Mouse (Mus musculus): ENCODE results near the gene Foxn3. TPM values are rescaled to one million over a fixed set of nuclear protein-coding genes. Genes with fewer than 3 reads are reported as not detected.

Foxn3 gene
- polyA plus RNA-seq, 1 experiment from 2014 or later = 87.3 TPM

DNA sequence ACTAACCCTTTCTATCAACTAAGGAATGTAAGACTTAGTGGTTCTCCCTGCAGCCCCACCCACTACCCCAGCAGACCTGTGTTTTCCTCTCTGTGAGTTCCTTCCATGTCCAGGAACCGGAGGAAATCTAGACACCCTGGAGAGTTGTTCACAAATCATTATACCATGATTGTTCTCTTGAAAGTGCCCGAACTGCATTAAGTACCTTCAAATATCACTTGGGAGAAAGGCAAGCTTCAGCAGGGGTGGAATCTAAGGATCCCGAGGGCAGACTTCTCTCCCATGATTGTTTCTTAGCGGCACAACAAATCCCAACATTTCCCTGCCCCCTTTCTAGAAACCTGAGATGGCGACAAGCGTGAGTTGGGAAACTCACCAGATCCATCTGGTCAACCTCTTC is 247.5 kb downstream of the Foxn3 start:
- Histone ChIP-seq H3K4me3 (ENCODE audit: low read depth, low read length) (no peak overlapping the region), H3K4me2 (ENCODE audit: low read depth, low read length, severe bottlenecking) (no peak overlapping the region), H3K27me3 (ENCODE audit: control insufficient read depth, insufficient read depth, low read length) (no peaks in the 10 kb centered on the region), H3K9ac (ENCODE audit: low read length) (no peak overlapping the region), H3K27ac (ENCODE audit: low read depth, low read length) (no peak overlapping the region), H3K36me3 (ENCODE audit: control insufficient read depth, insufficient read depth, low read length) (peaks cover 3% of the 10 kb centered on the region; the same call in 1 of the 2 replicates), H3K4me1 (replicated peaks; ENCODE audit: control insufficient read depth, insufficient read depth, low read length) (0 out of 2 replicates have a peak, but pooled peaks cover 2% of the 10 kb centered on the region), H3K9me3 (ENCODE audit: control insufficient read depth, low read length) (no peaks in the 10 kb centered on the region; the same call in 1 of the 2 replicates)
- WGBS = 95% methylated on average over 6 of the region's 6 CpGs
- ATAC-seq (replicated peaks; ENCODE audit: low FRiP score) (no peak), DNase-seq (ENCODE audit: low spot score) (no peak)

DNA sequence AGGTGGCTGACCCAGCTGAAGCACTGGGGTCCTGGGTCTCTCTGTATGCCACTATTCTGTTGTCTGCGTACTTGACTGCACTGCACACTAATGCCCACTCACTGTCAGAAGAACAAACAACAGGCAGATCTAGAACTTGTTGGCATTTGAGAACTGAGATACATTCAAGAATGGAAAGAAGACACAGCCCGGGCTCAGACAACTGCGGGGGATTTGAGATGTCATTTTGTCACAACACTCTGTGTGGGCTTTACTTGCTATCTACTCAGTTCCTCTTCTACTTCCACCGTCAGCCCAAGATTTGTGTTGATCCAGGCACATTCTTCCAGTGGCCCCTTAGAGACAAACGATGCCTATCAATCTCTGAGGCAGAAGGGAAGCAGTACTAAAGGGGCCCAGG is 248.6 kb downstream of the Foxn3 start:
- no peak for ATAC-seq (replicated peaks; ENCODE audit: low FRiP score)
- Histone ChIP-seq H3K27ac (ENCODE audit: low read depth, low read length) (no peak overlapping the region), H3K27me3 (ENCODE audit: control insufficient read depth, insufficient read depth, low read length) (no peaks in the 10 kb centered on the region)

DNA sequence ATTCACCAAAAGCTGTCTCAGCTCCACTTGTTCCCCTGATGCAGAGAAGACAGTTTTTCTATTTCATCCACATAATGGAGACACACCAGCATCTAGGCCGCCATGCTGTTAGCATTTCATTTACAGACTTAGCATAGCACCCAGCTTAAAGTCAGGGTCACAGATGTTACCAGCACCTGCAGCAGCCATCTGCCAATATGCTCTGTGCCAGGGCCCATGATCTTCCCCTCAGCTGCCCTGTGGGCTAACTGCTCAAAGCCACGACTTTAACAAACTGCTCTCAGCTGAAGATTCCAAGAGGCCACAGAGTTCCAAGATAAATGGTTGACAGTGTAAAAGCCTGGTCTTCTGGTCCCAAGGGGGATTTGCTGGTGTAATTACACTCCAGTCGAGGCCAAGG is 252.1 kb downstream of the Foxn3 start:
- no peak overlapping the region for H3K9ac ChIP-seq (ENCODE audit: low read length)
- no peak overlapping the region for H3K4me2 ChIP-seq (ENCODE audit: low read depth, low read length, severe bottlenecking)
- no peak overlapping the region for H3K4me3 ChIP-seq (ENCODE audit: low read depth, low read length)
- no peaks in the 10 kb centered on the region for H3K36me3 ChIP-seq (ENCODE audit: control insufficient read depth, insufficient read depth, low read length)
- peaks cover 3% of the 10 kb centered on the region for H3K4me1 ChIP-seq (replicated peaks; ENCODE audit: control insufficient read depth, insufficient read depth, low read length)
- 65% methylated on average over 3 of the region's 3 CpGs for WGBS
- no peaks in the 10 kb centered on the region for H3K27me3 ChIP-seq (ENCODE audit: control insufficient read depth, insufficient read depth, low read length)
- no peak overlapping the region for H3K27ac ChIP-seq (ENCODE audit: low read depth, low read length)
- no peaks in the 10 kb centered on the region; the same call in 1 of the 2 replicates for H3K9me3 ChIP-seq (ENCODE audit: control insufficient read depth, low read length)
- no peak for DNase-seq (ENCODE audit: low spot score)
- no peak for ATAC-seq (replicated peaks; ENCODE audit: low FRiP score)

More for the DNA sequence above, 248.6 kb downstream of the Foxn3 start:
- DNase-seq (ENCODE audit: low spot score) = no peak
- Histone ChIP-seq H3K9me3 (ENCODE audit: control insufficient read depth, low read length) (no peaks in the 10 kb centered on the region; the same call in 1 of the 2 replicates), H3K4me2 (ENCODE audit: low read depth, low read length, severe bottlenecking) (no peak overlapping the region), H3K4me3 (ENCODE audit: low read depth, low read length) (no peak overlapping the region), H3K4me1 (replicated peaks; ENCODE audit: control insufficient read depth, insufficient read depth, low read length) (no peaks in the 10 kb centered on the region), H3K9ac (ENCODE audit: low read length) (no peak overlapping the region), H3K36me3 (ENCODE audit: control insufficient read depth, insufficient read depth, low read length) (peaks cover 3% of the 10 kb centered on the region; the same call in 1 of the 2 replicates)
- 92% methylated on average over 5 of the region's 5 CpGs for WGBS

DNA sequence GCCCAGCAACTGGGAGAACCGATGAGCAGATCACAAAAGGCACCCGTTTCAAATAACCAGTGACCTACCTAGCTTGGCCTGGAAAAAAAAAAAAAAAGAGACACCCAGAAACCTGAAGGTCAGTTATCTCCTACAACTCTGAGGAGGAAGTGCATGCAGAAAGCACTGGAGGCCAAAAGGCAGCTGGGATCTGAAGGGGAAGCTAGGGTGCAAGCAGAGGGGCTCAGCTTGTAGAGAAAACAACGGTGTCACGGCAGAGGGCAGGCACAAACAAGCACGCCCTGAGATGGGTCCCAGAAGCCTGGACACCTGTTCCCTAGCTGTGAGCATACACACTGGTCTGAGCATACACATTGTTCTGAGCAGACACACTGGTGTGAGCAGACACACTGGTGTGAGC is 253.4 kb downstream of the Foxn3 start:
- no peaks in the 10 kb centered on the region for H3K9me3 ChIP-seq (ENCODE audit: control insufficient read depth, low read length)
- H3K27me3 ChIP-seq (ENCODE audit: control insufficient read depth, insufficient read depth, low read length) = no peaks in the 10 kb centered on the region
- DNase-seq (ENCODE audit: low spot score) (no peak), ATAC-seq (replicated peaks; ENCODE audit: low FRiP score) (no peak)
- no peaks in the 10 kb centered on the region for H3K36me3 ChIP-seq (ENCODE audit: control insufficient read depth, insufficient read depth, low read length)
- peaks cover 7% of the 10 kb centered on the region for H3K4me1 ChIP-seq (replicated peaks; ENCODE audit: control insufficient read depth, insufficient read depth, low read length)
- no peak overlapping the region for H3K27ac ChIP-seq (ENCODE audit: low read depth, low read length)
- no peak overlapping the region for H3K4me2 ChIP-seq (ENCODE audit: low read depth, low read length, severe bottlenecking)
- H3K9ac ChIP-seq (ENCODE audit: low read length) = no peak overlapping the region
- 82% methylated on average over 5 of the region's 5 CpGs for WGBS
- no peak overlapping the region for H3K4me3 ChIP-seq (ENCODE audit: low read depth, low read length)

DNA sequence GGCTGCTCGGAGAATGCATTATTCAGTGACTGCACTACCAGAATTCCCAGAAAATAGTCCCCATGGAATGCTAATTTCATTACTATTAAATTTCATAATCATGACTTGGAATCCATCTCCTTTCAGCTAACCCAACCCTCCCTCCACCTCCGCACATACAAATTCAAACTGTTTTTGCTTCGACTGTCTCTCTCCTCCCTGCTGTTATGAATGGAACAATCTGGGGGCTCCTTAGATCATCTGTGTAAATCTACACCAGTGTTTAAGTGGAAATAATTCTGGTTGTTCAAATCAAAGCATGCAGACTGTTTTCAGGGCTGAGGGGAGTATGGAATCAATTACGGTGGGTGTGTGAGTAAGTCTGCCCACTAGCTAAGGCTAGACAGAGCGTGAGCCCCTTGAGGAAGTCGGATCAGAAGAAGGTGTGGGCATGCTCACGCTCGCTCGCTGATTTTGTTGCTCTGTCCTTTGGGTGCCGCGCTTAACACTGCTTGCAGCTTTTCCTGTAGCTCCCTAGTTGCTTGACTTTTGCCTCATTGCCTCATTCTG is 254.8 kb downstream of the Foxn3 start:
- no peak overlapping the region for H3K9ac ChIP-seq (ENCODE audit: low read length)
- no peak overlapping the region for H3K4me2 ChIP-seq (ENCODE audit: low read depth, low read length, severe bottlenecking)
- ATAC-seq (replicated peaks; ENCODE audit: low FRiP score) (no peak), DNase-seq (ENCODE audit: low spot score) (no peak)
- no peak overlapping the region for H3K27ac ChIP-seq (ENCODE audit: low read depth, low read length)
- H3K4me3 ChIP-seq (ENCODE audit: low read depth, low read length) = no peak overlapping the region
- WGBS = 76% methylated on average over 11 of the region's 11 CpGs
- H3K9me3 ChIP-seq (ENCODE audit: control insufficient read depth, low read length) = no peaks in the 10 kb centered on the region
- no peaks in the 10 kb centered on the region for H3K36me3 ChIP-seq (ENCODE audit: control insufficient read depth, insufficient read depth, low read length)
- H3K4me1 ChIP-seq (replicated peaks; ENCODE audit: control insufficient read depth, insufficient read depth, low read length) = peaks cover 7% of the 10 kb centered on the region
- H3K27me3 ChIP-seq (ENCODE audit: control insufficient read depth, insufficient read depth, low read length) = no peaks in the 10 kb centered on the region

DNA sequence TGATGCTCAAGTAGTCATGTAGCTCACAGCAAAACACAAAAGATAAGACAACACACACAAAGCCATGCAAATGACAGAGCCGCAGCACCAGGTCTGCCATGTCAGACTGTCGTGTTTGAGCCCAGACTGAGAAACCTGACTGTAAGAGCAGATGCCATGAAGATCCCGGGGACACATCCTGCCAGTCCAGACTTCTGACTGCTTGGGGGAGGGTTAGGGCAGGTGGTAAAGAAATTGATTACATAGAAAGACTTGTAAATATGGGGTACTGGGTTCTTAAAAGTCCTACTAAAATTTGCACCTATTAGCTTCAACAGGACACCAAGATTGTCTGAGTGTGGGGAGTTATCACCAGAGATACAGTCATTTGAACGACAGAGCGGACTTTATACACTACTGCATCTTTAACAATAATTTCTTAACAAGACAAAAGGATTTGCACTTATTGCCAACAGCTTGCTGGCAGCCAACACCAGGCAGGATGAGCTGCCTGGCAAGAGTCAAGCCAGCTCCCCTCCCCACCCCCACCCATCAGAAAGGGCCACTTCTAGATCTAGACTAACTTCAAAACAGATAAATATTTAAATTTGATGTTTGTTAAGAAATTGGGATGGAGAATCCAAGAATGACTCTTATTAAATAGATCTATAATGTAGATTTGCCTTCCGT is 256.7 kb downstream of the Foxn3 start:
- no peaks in the 10 kb centered on the region for H3K9me3 ChIP-seq (ENCODE audit: control insufficient read depth, low read length)
- no peak overlapping the region for H3K4me2 ChIP-seq (ENCODE audit: low read depth, low read length, severe bottlenecking)
- DNase-seq (ENCODE audit: low spot score) = no peak
- no peak overlapping the region; the same call in 1 of the 2 replicates for H3K9ac ChIP-seq (ENCODE audit: low read length)
- peaks cover 7% of the 10 kb centered on the region for H3K4me1 ChIP-seq (replicated peaks; ENCODE audit: control insufficient read depth, insufficient read depth, low read length)
- H3K4me3 ChIP-seq (ENCODE audit: low read depth, low read length) = no peak overlapping the region
- peak overlapping the region; percentile 32; the same call in 1 of the 2 replicates for H3K27ac ChIP-seq (ENCODE audit: low read depth, low read length)
- H3K27me3 ChIP-seq (ENCODE audit: control insufficient read depth, insufficient read depth, low read length) = no peaks in the 10 kb centered on the region
- no peak for ATAC-seq (replicated peaks; ENCODE audit: low FRiP score)
- 71% methylated on average over 6 of the region's 6 CpGs for WGBS
- no peaks in the 10 kb centered on the region for H3K36me3 ChIP-seq (ENCODE audit: control insufficient read depth, insufficient read depth, low read length)

DNA sequence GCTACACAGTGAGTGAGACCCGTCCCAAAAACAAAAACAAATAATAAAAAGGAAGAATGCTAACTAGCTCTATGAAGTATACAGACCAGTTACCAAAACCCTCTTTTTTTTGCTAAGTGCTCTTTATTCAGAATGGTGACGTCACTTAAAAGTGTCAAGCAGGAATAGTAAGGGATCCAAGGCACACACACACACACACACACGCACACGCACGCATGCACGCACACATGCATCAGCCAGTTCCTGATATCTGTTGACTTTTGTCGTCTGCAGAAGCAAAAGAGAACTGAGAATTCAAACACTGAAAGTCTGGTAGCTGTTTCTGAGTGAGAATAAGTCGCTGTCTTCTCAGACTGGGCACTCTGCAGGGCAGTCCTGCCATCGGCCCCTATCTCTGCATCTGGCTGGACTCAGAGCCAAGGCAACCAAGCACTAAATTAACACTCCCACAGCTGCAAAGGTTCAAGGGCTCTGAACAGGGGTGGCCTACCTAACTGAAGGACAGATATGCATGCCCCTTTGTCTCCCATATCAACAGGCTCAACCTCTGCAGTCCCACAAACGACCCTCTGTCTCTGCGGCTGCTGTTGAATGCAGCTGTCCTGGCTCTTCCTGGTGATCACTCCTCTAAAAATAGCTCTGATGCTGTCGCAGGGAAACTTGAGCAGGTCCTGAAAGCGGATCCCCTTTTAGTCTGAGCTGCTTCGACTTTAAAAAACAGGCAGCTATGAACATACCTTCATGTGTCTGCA is 257.4 kb downstream of the Foxn3 start:
- H3K9me3 ChIP-seq (ENCODE audit: control insufficient read depth, low read length) = no peaks in the 10 kb centered on the region
- H3K36me3 ChIP-seq (ENCODE audit: control insufficient read depth, insufficient read depth, low read length) = no peaks in the 10 kb centered on the region
- 0 out of 2 replicates have a peak overlapping the region, but pooled peaks have one; percentile 16 for H3K9ac ChIP-seq (ENCODE audit: low read length)
- no peak overlapping the region for H3K4me2 ChIP-seq (ENCODE audit: low read depth, low read length, severe bottlenecking)
- 60% methylated on average over 14 of the region's 14 CpGs for WGBS
- 0 out of 2 replicates have a peak, but pooled peaks have one; percentile 20 for ATAC-seq (replicated peaks; ENCODE audit: low FRiP score)
- no peak overlapping the region for H3K4me3 ChIP-seq (ENCODE audit: low read depth, low read length)
- H3K27me3 ChIP-seq (ENCODE audit: control insufficient read depth, insufficient read depth, low read length) = no peaks in the 10 kb centered on the region
- H3K4me1 ChIP-seq (replicated peaks; ENCODE audit: control insufficient read depth, insufficient read depth, low read length) = peaks cover 7% of the 10 kb centered on the region
- DNase-seq (ENCODE audit: low spot score) = no peak
- H3K27ac ChIP-seq (ENCODE audit: low read depth, low read length) = peak overlapping the region; percentile 32; the same call in 1 of the 2 replicates

DNA sequence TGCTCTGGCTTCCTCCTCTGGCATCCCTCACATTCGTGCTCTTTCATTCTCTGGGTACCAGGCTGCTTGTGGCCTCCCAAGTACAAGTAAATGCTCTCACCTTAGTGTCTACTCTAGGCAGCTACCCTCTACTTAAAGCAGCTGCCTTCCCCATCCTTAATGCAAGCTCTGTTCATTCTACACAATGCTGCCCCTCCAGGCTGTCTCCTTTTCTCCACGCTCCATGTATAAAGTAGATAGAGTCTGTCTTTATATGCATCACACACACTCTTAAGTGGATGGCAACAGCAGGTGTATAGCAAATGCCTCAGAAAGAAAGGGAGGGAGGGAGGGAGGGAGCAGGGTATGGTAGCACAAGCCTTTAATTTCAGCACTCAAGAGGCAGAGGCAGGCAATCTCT is 258.1 kb downstream of the Foxn3 start:
- Histone ChIP-seq H3K27ac (ENCODE audit: low read depth, low read length) (no peak overlapping the region), H3K4me1 (replicated peaks; ENCODE audit: control insufficient read depth, insufficient read depth, low read length) (peaks cover 7% of the 10 kb centered on the region), H3K9ac (ENCODE audit: low read length) (no peak overlapping the region), H3K4me3 (ENCODE audit: low read depth, low read length) (no peak overlapping the region), H3K27me3 (ENCODE audit: control insufficient read depth, insufficient read depth, low read length) (no peaks in the 10 kb centered on the region), H3K9me3 (ENCODE audit: control insufficient read depth, low read length) (no peaks in the 10 kb centered on the region), H3K36me3 (ENCODE audit: control insufficient read depth, insufficient read depth, low read length) (no peaks in the 10 kb centered on the region), H3K4me2 (ENCODE audit: low read depth, low read length, severe bottlenecking) (no peak overlapping the region)
- WGBS = 59% methylated on average over 2 of the region's 2 CpGs
- ATAC-seq (replicated peaks; ENCODE audit: low FRiP score) = no peak
- DNase-seq (ENCODE audit: low spot score) = no peak

All from forebrain, embryonic 11.5 days (tissue).